Mouse (Mus musculus): ENCODE measurements around the gene Klrb1a. TPM values are rescaled to one million over a fixed set of nuclear protein-coding genes. Genes with fewer than 3 reads are reported as not detected.

Klrb1a gene
- polyA plus RNA-seq, 1 experiment from 2014 or later: 0.66 TPM

GRCm38 (mm10) chr6:128602463-128603201 lies 20.7 kb downstream of the Klrb1a start:
- H3K4me1 ChIP-seq (replicated peaks; ENCODE audit: insufficient read depth, low read length): no peaks in the 10 kb centered on the region
- DNase-seq (ENCODE audit: low spot score) (no peak), ATAC-seq (replicated peaks; ENCODE audit: low FRiP score, low read depth) (no peak)
- no peak overlapping the region for H3K9ac ChIP-seq (ENCODE audit: low read depth, low read length)
- no peak overlapping the region for H3K27ac ChIP-seq
- WGBS: 65% methylated on average over 10 of the region's 10 CpGs
- H3K4me2 ChIP-seq (ENCODE audit: low read length): no peak overlapping the region
- no peaks in the 10 kb centered on the region for H3K27me3 ChIP-seq (ENCODE audit: insufficient read depth, low read length)
- H3K9me3 ChIP-seq (replicated peaks; ENCODE audit: low read length): no peaks in the 10 kb centered on the region
- H3K4me3 ChIP-seq (replicated peaks; ENCODE audit: low read depth, low read length): no peak overlapping the region
- TF ChIP-seq CTCF (IDR thresholded peaks at IDR 0.05; ENCODE audit: low read depth): no peak
- no peaks in the 10 kb centered on the region for H3K36me3 ChIP-seq (ENCODE audit: insufficient read depth, low read length)

- H3K27me3 ChIP-seq (ENCODE audit: insufficient read depth, low read length): no peaks in the 10 kb centered on the region
- no peaks in the 10 kb centered on the region for H3K4me1 ChIP-seq (replicated peaks; ENCODE audit: insufficient read depth, low read length)
- no peak overlapping the region for H3K4me2 ChIP-seq (ENCODE audit: low read length)
- WGBS: 32% methylated on average over 3 of the region's 3 CpGs
- H3K9me3 ChIP-seq (replicated peaks; ENCODE audit: low read length): no peaks in the 10 kb centered on the region
- no peak overlapping the region for H3K4me3 ChIP-seq (replicated peaks; ENCODE audit: low read depth, low read length)
- no peak overlapping the region for H3K9ac ChIP-seq (ENCODE audit: low read depth, low read length)
- no peak overlapping the region for H3K27ac ChIP-seq
- no peak for TF ChIP-seq CTCF (IDR thresholded peaks at IDR 0.05; ENCODE audit: low read depth)
- ATAC-seq (replicated peaks; ENCODE audit: low FRiP score, low read depth) (no peak), DNase-seq (ENCODE audit: low spot score) (no peak)
- H3K36me3 ChIP-seq (ENCODE audit: insufficient read depth, low read length): no peaks in the 10 kb centered on the region
These were observed 21.3 kb downstream of the Klrb1a start for GRCm38 (mm10) chr6:128602026-128602425.

GRCm38 (mm10) chr6:128599555-128599954 lies 23.8 kb downstream of the Klrb1a start:
- Histone ChIP-seq H3K36me3 (ENCODE audit: insufficient read depth, low read length) (no peaks in the 10 kb centered on the region), H3K9ac (ENCODE audit: low read depth, low read length) (no peak overlapping the region), H3K4me2 (ENCODE audit: low read length) (no peak overlapping the region), H3K9me3 (replicated peaks; ENCODE audit: low read length) (no peaks in the 10 kb centered on the region), H3K4me3 (replicated peaks; ENCODE audit: low read depth, low read length) (no peak overlapping the region), H3K4me1 (replicated peaks; ENCODE audit: insufficient read depth, low read length) (no peaks in the 10 kb centered on the region), H3K27me3 (ENCODE audit: insufficient read depth, low read length) (no peaks in the 10 kb centered on the region), H3K27ac (no peak overlapping the region)
- peak; percentile 60 for TF ChIP-seq CTCF (IDR thresholded peaks at IDR 0.05; ENCODE audit: low read depth)
- DNase-seq (ENCODE audit: low spot score) (no peak), ATAC-seq (replicated peaks; ENCODE audit: low FRiP score, low read depth) (no peak)
- WGBS: 67% methylated on average over 4 of the region's 4 CpGs

- H3K27me3 ChIP-seq (ENCODE audit: insufficient read depth, low read length): no peaks in the 10 kb centered on the region
- ATAC-seq (replicated peaks; ENCODE audit: low FRiP score, low read depth): no peak
- H3K4me1 ChIP-seq (replicated peaks; ENCODE audit: insufficient read depth, low read length): no peaks in the 10 kb centered on the region
- H3K9me3 ChIP-seq (replicated peaks; ENCODE audit: low read length): no peaks in the 10 kb centered on the region
- no peak for DNase-seq (ENCODE audit: low spot score)
- H3K4me3 ChIP-seq (replicated peaks; ENCODE audit: low read depth, low read length): no peak overlapping the region
- 33% methylated on average over 2 of the region's 2 CpGs for WGBS
- no peak overlapping the region for H3K27ac ChIP-seq
- no peak overlapping the region for H3K9ac ChIP-seq (ENCODE audit: low read depth, low read length)
- no peak overlapping the region for H3K4me2 ChIP-seq (ENCODE audit: low read length)
- H3K36me3 ChIP-seq (ENCODE audit: insufficient read depth, low read length): no peaks in the 10 kb centered on the region
- no peak for TF ChIP-seq CTCF (IDR thresholded peaks at IDR 0.05; ENCODE audit: low read depth)
These were observed 24.9 kb downstream of the Klrb1a start for GRCm38 (mm10) chr6:128598256-128599047.

GRCm38 (mm10) chr6:128597121-128597522 lies 26.2 kb downstream of the Klrb1a start:
- Histone ChIP-seq H3K9ac (ENCODE audit: low read depth, low read length) (peak overlapping the region; percentile 48), H3K27ac (peak overlapping the region; percentile 70; the same call in 1 of the 2 replicates), H3K9me3 (replicated peaks; ENCODE audit: low read length) (no peaks in the 10 kb centered on the region), H3K27me3 (ENCODE audit: insufficient read depth, low read length) (no peaks in the 10 kb centered on the region), H3K4me2 (ENCODE audit: low read length) (peak overlapping the region; percentile 57), H3K4me3 (replicated peaks; ENCODE audit: low read depth, low read length) (peak overlapping the region; percentile 22), H3K36me3 (ENCODE audit: insufficient read depth, low read length) (no peaks in the 10 kb centered on the region), H3K4me1 (replicated peaks; ENCODE audit: insufficient read depth, low read length) (no peaks in the 10 kb centered on the region)
- no peak for TF ChIP-seq CTCF (IDR thresholded peaks at IDR 0.05; ENCODE audit: low read depth)
- ATAC-seq (replicated peaks; ENCODE audit: low FRiP score, low read depth) (peak; percentile 96), DNase-seq (ENCODE audit: low spot score) (peak; percentile 95)
- under 1% methylated on average over 9 of the region's 9 CpGs for WGBS

- Histone ChIP-seq H3K9ac (ENCODE audit: low read depth, low read length) (no peak overlapping the region), H3K9me3 (replicated peaks; ENCODE audit: low read length) (no peaks in the 10 kb centered on the region), H3K4me1 (replicated peaks; ENCODE audit: insufficient read depth, low read length) (no peaks in the 10 kb centered on the region), H3K36me3 (ENCODE audit: insufficient read depth, low read length) (no peaks in the 10 kb centered on the region), H3K4me3 (replicated peaks; ENCODE audit: low read depth, low read length) (no peak overlapping the region), H3K4me2 (ENCODE audit: low read length) (no peak overlapping the region), H3K27me3 (ENCODE audit: insufficient read depth, low read length) (no peaks in the 10 kb centered on the region), H3K27ac (no peak overlapping the region)
- ATAC-seq (replicated peaks; ENCODE audit: low FRiP score, low read depth) (no peak), DNase-seq (ENCODE audit: low spot score) (no peak)
- TF ChIP-seq CTCF (IDR thresholded peaks at IDR 0.05; ENCODE audit: low read depth): no peak
- 84% methylated on average over 9 of the region's 9 CpGs for WGBS
These were observed 28.7 kb downstream of the Klrb1a start for GRCm38 (mm10) chr6:128594651-128595050.
